8 mouse cellular contexts compared by ENCODE assay signal in genomic region chr7:130865613-130866591, GRCm38 (mm10). TPM values are rescaled to one million over a fixed set of nuclear protein-coding genes. Genes with fewer than 3 reads are reported as not detected.
DNase-seq lines count a peak whose midpoint lies in the region; ATAC-seq and TF ChIP-seq lines count a peak whose summit lies in the region.

Gene Plekha1, plus strand, starts transcription at chr7:130865756.

- peak; percentile 74 for TF ChIP-seq POLR2A in cerebellum, adult 2 months (IDR thresholded peaks at IDR 0.05; ENCODE audit: borderline replicate concordance, insufficient read depth, low read length)

- no peak for TF ChIP-seq CTCF in cerebellum, adult 2 months (IDR thresholded peaks at IDR 0.05; ENCODE audit: borderline replicate concordance, insufficient read depth, low read depth, low read length)
- no peak for TF ChIP-seq CTCF in lung, embryonic 14.5 days (IDR thresholded peaks at IDR 0.05; ENCODE audit: low read depth)

- H3K9me3 ChIP-seq in ES-E14 (ENCODE audit: control insufficient read depth, insufficient read depth, low read depth, low read length), result no peaks in the 10 kb centered on the region
- H3K9me3 ChIP-seq in lung, embryonic 14.5 days (ENCODE audit: low read depth, low read length), result no peaks in the 10 kb centered on the region

- peak within 1 kb of the TSS; percentile 35; the same call in 1 of the 2 replicates for H3K27ac ChIP-seq in ES-E14 (ENCODE audit: insufficient read depth, low read depth, low read length, poor library complexity, severe bottlenecking)
- H3K27ac ChIP-seq in cerebellum, adult 2 months (ENCODE audit: insufficient read depth, low read length), result peak within 1 kb of the TSS; percentile 87
- peak within 1 kb of the TSS; percentile 79 for H3K27ac ChIP-seq in lung, embryonic 14.5 days (ENCODE audit: low read depth)

- H3K9ac ChIP-seq in ES-E14 (ENCODE audit: insufficient read depth, low read depth, low read length, poor library complexity, severe bottlenecking), result peak within 1 kb of the TSS; percentile 77
- H3K9ac ChIP-seq in lung, embryonic 14.5 days, result peak within 1 kb of the TSS; percentile 77

- peak; percentile 93 for DNase-seq in ES-E14 (ENCODE audit: low read depth, low spot score)
- DNase-seq in cerebellum, adult 2 months, result peak; percentile 98 to 100
- DNase-seq in layer of hippocampus, adult 8-10 months (ENCODE audit: low spot score in 2 of 2), result peak; percentile 98
- peak; percentile 98 for DNase-seq in lung, embryonic 14.5 days
- DNase-seq in testis, postnatal 14 days (ENCODE audit: low spot score), result peak; percentile 97

- in situ Hi-C loops in ES-E14 (cut with MboI; ENCODE audit: low sequenced_read_pairs in 2 of 2, unreplicated experiment in 2 of 2), result no loop called here

- H3K4me1 ChIP-seq in ES-E14 (ENCODE audit: control insufficient read depth in 2 of 2, insufficient read depth in 2 of 2, low read length in 2 of 2, poor library complexity in 1 of 2), result peaks cover 0 to 7% of the 10 kb centered on the region in 2 experiments; a peak in 3 of 4 replicates
- peaks cover 6% of the 10 kb centered on the region; the same call in 1 of the 2 replicates for H3K4me1 ChIP-seq in cerebellum, adult 2 months (ENCODE audit: control insufficient read depth, insufficient read depth, low read length)
- peaks cover 6% of the 10 kb centered on the region; the same call in 1 of the 2 replicates for H3K4me1 ChIP-seq in lung, embryonic 14.5 days (ENCODE audit: insufficient read depth)

- under 1% methylated on average over 104 of the region's 114 CpGs for WGBS in cerebellum, adult 2 months
- WGBS in lung, embryonic 14.5 days, result under 1% methylated on average over 109 of the region's 114 CpGs

- no peaks in the 10 kb centered on the region for H3K27me3 ChIP-seq in cerebellum, adult 2 months (ENCODE audit: control insufficient read depth, insufficient read depth, low read length)
- no peaks in the 10 kb centered on the region for H3K27me3 ChIP-seq in lung, embryonic 14.5 days (ENCODE audit: insufficient read depth, low read length)

- H3K36me3 ChIP-seq in ES-E14 (ENCODE audit: control insufficient read depth, insufficient read depth, low read length, poor library complexity, severe bottlenecking), result no peaks in the 10 kb centered on the region
- no peaks in the 10 kb centered on the region for H3K36me3 ChIP-seq in lung, embryonic 14.5 days (ENCODE audit: insufficient read depth)

- H3K4me3 ChIP-seq in ES-E14 (ENCODE audit: insufficient read depth in 1 of 2, low read depth in 1 of 2, low read length in 2 of 2, poor library complexity in 1 of 2, severe bottlenecking in 1 of 2), result peak within 1 kb of the TSS; percentile 73 to 88
- H3K4me3 ChIP-seq in cerebellum, adult 2 months (replicated peaks; ENCODE audit: insufficient read depth, low read depth, low read length), result peak within 1 kb of the TSS; percentile 79
- peak within 1 kb of the TSS; percentile 86 for H3K4me3 ChIP-seq in lung, embryonic 14.5 days (ENCODE audit: low read depth, low read length)

- ATAC-seq in frontal cortex, adult (ENCODE audit: low TSS enrichment), result peak; percentile 98
- ATAC-seq in hematopoietic stem cell, adult 5-6 weeks (replicated peaks in 1 of 2; ENCODE audit: insufficient read depth in 1 of 2, low FRiP score in 2 of 2, low TSS enrichment in 1 of 2, low read depth in 1 of 2, poor library complexity in 2 of 2, severe bottlenecking in 2 of 2), result peak; percentile 99
- peak; percentile 99 for ATAC-seq in lung, embryonic 14.5 days (ENCODE audit: insufficient read depth)
- ATAC-seq in neutrophil, adult 5-6 weeks (ENCODE audit: extremely low read depth, insufficient number of reproducible peaks, low FRiP score, poor library complexity, severe bottlenecking), result peak; percentile 96

- H3K4me2 ChIP-seq in lung, embryonic 14.5 days, result peak within 1 kb of the TSS; percentile 71

TF ChIP-seq in ES-E14, 5 proteins besides CTCF, POLR2A, EP300 and RAD21:
- TF ChIP-seq CHD2 (IDR thresholded peaks at IDR 0.05; ENCODE audit: low read depth, low read length), result no peak
- peak; percentile 98 for TF ChIP-seq HCFC1 (IDR thresholded peaks at IDR 0.05; ENCODE audit: borderline replicate concordance, insufficient read depth, low read length)
- no peak for TF ChIP-seq ZC3H11A (IDR thresholded peaks at IDR 0.05; ENCODE audit: borderline replicate concordance, low read depth, low read length)
- no peak for TF ChIP-seq ZNF384 (IDR thresholded peaks at IDR 0.05; ENCODE audit: low read depth, low read length)
- 0 out of 2 replicates have a peak, but pooled peaks have one; percentile 14 for TF ChIP-seq MAFK (IDR thresholded peaks at IDR 0.05; ENCODE audit: insufficient read depth, low read depth, low read length)
TF ChIP-seq in ES-E14: peak in this region for 2.

RNA-seq across cellular contexts. Expression of gene Plekha1, which starts in this region (rescaled TPM):
- total RNA-seq in ES-E14 (2012; rRNA removed), result 52.4 and 55.4 TPM in 2 replicates
- polyA plus RNA-seq in cerebellum, adult 2 months (2012; rRNA removed), result 107 and 110 TPM in 2 replicates
- total RNA-seq in hematopoietic stem cell, adult 5-6 weeks (2017), result 20.2 and 29.1 TPM in 2 replicates
- total RNA-seq in layer of hippocampus, adult 8-10 months (2022), result 10 to 100 TPM; 87.2 to 97.4 (median 91.8) TPM
- polyA plus RNA-seq in lung, embryonic 14.5 days (2014; fragmentation: Nextera tagmentation; extraction: Ambion mirVana), result 52.4 and 56.2 TPM in 2 replicates
- total RNA-seq in neutrophil, adult 5-6 weeks (2017), result 50.3 and 52.4 TPM in 2 replicates

Comparison
In these comparisons a context has a peak if more than half of its experiments do, and no peak if none do; other contexts are left out.
1. Peak in every context shown above with its lines: DNase-seq, ATAC-seq, H3K4me3 ChIP-seq and H3K27ac ChIP-seq.
2. H3K27ac ChIP-seq: peak in every context shown above with its lines; median percentile 87 in cerebellum, adult 2 months; 79 in lung, embryonic 14.5 days; 35 in ES-E14.